Mouse (Mus musculus) left cerebral cortex, adult 18-20 months (tissue): ENCODE results near the gene Slc2a3. TPM values are rescaled to one million over a fixed set of nuclear protein-coding genes. Genes with fewer than 3 reads are reported as not detected.
A peak's percentile ranks its signal among the peaks of the same experiment; 100 is the strongest.

ENCODE experiments used
- DNase-seq, 2 experiments: peaks; one replicate each; pipeline ENCODE4 v3.0.0; 2021 to 2022; ENCODE audit warnings: low spot score in 2 of 2, mixed read lengths in 1 of 2
- long read RNA-seq, 2 experiments: library from polyadenylated mRNA; stranded (forward); transcript quantifications; one replicate each; pipeline ENCODE4 v2.0.0; 2021
- total RNA-seq, 2 experiments: library from RNA; stranded (reverse); gene quantifications; 2 replicates each; pipeline ENCODE4 v1.2.3; 2021

Gene Slc2a3
- total RNA-seq, result 100 to 1,000 TPM; 120 to 139 TPM
- long read RNA-seq, experiment 1, transcript Slc2a3-201 (10 exons, 3,959 nt), result major isoform, 139 of 186 reads
- long read RNA-seq, experiment 1, partial matches to known transcripts, result 9 of 186 reads
- long read RNA-seq, experiment 1, other reads (novel, unspliced or antisense), result 38 of 186 reads
- long read RNA-seq, experiment 2, transcript Slc2a3-201 (10 exons, 3,959 nt), result major isoform, 67 of 93 reads
- long read RNA-seq, experiment 2, partial matches to known transcripts, result 3 of 93 reads
- long read RNA-seq, experiment 2, other reads (novel, unspliced or antisense), result 23 of 93 reads

GRCm38 (mm10) chr6:122801301-122801800 lies at the start of gene Slc2a3:
TSS of gene Slc2a3 (minus strand) at chr6:122801640.
- DNase-seq, result peak; percentile 65 to 78

- DNase-seq, result no peak
Observed at GRCm38 (mm10) chr6:122843759-122844158, 42.3 kb upstream of the Slc2a3 start.

- no peak for DNase-seq
Observed at GRCm38 (mm10) chr6:122837539-122837938, 36.1 kb upstream of the Slc2a3 start.

GRCm38 (mm10) chr6:122836974-122837373 lies 35.5 kb upstream of the Slc2a3 start:
- no peak for DNase-seq

- peak in 1 of 2 experiments; percentile 31 for DNase-seq
Observed at GRCm38 (mm10) chr6:122834365-122834764, 32.9 kb upstream of the Slc2a3 start.

GRCm38 (mm10) chr6:122832880-122833279 lies 31.4 kb upstream of the Slc2a3 start:
- DNase-seq, result no peak

GRCm38 (mm10) chr6:122828086-122828485 lies 26.6 kb upstream of the Slc2a3 start:
- peak in 1 of 2 experiments; percentile 32 for DNase-seq

GRCm38 (mm10) chr6:122825923-122826742 lies 24.7 kb upstream of the Slc2a3 start:
- DNase-seq, result peak; percentile 86 to 91

GRCm38 (mm10) chr6:122825166-122825565 lies 23.7 kb upstream of the Slc2a3 start:
- DNase-seq, result no peak

- no peak for DNase-seq
Observed at GRCm38 (mm10) chr6:122824086-122824485, 22.6 kb upstream of the Slc2a3 start.

GRCm38 (mm10) chr6:122821822-122822221 lies 20.4 kb upstream of the Slc2a3 start:
- no peak for DNase-seq

- no peak for DNase-seq
Observed at GRCm38 (mm10) chr6:122820799-122821650, 19.6 kb upstream of the Slc2a3 start.

- DNase-seq, result no peak
Observed at GRCm38 (mm10) chr6:122820071-122820798, 18.8 kb upstream of the Slc2a3 start.

GRCm38 (mm10) chr6:122819306-122820070 lies 18.0 kb upstream of the Slc2a3 start, which contains the start of gene Foxj2:
TSS of gene Foxj2 (plus strand) at chr6:122819914.
- peak; percentile 53 to 78 for DNase-seq

GRCm38 (mm10) chr6:122813640-122814039 lies 12.2 kb upstream of the Slc2a3 start:
- DNase-seq, result no peak

- DNase-seq, result no peak
Observed at GRCm38 (mm10) chr6:122812716-122813115, 11.3 kb upstream of the Slc2a3 start.

- DNase-seq, result no peak
Observed at GRCm38 (mm10) chr6:122811771-122812600, 10.5 kb upstream of the Slc2a3 start.

GRCm38 (mm10) chr6:122811280-122811652 lies 9.8 kb upstream of the Slc2a3 start:
- DNase-seq, result peak; percentile 90 to 94
